Mouse (Mus musculus): Measurements from ENCODE around the gene Gng12.
"Not testable (repeated sequence)": the region's sequence is repeated elsewhere in the genome, so short reads cannot be mapped to it uniquely, and the experiment has no call there.

Gng12 gene

DNA sequence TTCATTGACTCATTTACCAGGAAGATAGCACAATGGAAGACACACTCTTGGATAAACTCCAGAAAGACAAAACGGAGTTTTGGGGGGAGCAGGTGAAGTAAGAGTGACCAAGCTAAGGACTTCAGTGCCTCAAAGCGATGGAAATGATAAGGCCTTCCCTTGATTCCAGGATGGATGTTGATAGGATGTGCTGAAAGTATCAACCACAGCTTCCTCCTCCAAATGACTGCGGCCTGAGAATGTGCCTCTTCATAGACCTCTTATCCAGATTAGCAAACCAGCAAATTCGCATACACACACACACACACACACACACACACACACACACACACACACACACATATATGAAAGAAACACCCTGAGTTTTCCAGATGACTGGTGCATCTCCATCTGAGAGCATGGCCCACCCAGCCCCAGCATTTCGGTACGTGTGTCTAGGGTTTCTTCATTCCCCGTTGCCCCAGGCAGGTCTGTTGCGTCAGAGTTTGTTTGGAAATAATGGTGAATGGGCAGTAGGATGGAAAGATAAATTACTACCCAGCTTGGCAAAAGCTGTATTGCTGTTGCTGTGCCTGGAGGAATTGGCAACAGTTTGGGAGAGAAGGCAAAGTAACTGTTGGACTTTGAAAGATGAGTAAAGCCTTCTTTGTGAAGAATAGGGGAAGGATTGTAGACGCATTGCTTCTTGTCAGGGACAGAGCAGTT, 131.4 kb downstream of the Gng12 start:
- peak; percentile 74 for DNase-seq (ENCODE audit: low read depth, low spot score)

DNA sequence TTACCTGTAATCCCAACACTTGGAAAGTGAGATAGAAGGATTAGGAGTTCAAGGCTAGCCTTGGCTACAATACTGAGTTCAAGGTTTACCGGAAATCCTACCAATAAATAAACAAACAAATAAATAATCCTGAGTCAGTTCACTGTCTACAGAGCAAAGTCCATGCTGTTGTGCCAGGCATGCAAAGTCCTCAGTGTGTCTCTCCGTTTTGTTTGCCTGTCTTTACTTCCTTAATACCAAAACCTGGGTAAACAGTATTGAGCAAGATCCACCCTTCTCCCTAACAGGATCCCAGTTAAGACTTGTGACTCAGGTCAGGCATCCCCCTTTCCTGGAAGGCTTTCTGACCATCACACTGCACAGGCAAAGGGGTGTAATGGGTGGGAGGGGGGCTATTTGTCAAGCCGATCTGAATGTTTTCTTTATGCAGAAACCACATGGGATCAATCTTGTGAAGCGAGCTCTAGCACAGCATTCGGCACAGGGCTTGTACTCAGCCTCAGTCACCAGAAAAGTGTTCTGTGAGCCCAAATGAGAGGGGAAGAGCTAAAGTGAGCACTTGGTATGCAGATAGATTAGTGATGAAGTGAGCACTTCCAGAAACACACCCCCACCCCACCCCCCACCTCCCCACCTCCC, 133.2 kb downstream of the Gng12 start:
- no peak for DNase-seq (ENCODE audit: low read depth, low spot score)

DNA sequence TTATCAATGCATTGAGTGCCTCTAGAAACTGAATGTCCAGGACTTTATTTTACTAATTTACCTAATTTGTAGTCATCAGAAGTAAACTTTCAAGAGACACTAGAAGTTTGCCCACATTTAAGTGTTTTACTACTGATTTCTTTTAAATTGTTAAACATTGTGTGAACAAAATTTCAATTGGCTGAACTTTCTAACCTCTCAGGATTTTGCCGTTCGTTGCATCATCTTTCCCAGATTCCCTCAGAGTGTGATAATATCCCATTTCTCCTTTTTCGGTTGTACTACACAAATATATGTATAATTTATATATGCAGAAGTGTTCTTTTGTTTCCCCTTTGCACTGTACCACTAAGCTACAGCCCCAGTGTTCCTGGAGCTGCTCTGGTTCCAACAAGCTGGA, 133.8 kb downstream of the Gng12 start:
- peak; percentile 46 for DNase-seq (ENCODE audit: low read depth, low spot score)

DNA sequence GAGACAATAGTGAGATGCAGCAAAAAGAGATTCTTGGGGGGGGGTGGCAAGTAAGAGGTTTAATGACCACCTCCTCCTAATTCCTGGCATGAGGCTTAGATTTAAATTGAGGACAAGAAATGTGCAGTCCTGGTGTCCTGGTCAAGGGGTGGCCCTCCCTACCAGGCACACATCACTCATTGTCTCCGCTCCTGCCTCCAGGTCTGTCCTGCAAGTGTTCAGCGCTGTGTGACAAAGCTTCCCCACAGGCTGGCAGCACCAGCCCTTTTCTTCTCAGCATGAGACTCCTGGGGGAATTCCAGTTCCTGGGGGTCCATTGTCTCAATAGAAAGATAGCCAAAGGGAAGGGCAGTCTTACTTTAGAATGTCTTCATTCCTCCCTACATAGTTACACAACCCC, 134.2 kb downstream of the Gng12 start:
- no peak for DNase-seq (ENCODE audit: low read depth, low spot score)

DNA sequence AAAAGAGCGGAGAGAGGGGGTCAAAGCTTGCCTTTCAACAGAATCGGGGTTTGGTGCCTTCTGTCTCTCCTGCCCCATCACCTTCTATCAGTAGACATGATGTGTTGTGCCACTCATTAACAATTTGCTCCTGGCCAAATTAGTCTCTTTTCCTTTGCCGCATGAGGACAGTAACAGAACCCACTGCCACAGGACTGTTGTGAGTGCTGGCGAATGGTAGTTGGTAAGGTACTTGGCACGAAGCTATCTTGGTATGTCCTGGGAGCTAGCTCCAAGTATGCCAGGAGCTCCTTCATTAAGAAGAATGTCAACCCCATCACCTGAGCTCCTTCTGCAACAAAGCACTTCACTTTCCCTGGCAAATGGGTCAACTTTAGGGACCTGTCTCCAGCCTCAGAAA, 134.6 kb downstream of the Gng12 start:
- no peak for DNase-seq (ENCODE audit: low read depth, low spot score)

DNA sequence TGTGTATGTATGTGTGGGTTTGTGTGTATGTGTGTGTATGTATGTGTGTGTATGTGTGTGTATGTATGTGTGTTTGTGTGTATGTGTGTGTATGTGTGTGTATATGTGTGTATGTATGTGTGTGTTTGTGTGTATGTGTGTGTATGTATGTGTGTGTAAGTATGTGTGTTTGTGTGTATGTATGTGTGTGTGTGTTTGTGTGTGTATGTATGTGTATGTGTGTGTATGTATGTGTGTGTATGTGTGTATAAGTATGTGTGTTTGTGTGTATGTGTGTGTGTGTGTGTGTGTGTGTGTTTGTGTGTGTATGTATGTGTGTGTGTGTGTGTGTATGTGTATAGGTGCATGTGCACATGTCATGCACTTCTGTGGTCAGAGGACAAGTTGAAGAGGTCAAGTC, 136.4 kb downstream of the Gng12 start:
- DNase-seq (ENCODE audit: low read depth, low spot score): not testable (repeated sequence)

DNA sequence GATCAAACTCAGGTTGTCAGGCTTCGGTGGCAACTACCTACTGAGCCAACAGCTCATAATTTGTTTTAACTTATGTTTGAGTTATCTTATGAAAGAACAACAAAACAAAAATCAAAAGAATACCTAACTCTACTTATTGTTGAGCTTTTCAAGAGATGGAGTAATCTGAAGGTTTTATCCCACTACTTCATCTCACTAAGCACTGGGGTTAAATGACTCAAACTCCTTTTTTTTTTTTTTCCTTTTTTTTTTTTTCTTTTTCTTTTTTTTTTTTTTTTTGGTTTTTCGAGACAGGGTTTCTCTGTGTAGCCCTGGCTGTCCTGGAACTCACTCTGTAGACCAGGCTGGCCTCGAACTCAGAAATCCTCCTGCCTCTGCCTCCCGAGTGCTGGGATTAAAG, 136.8 kb downstream of the Gng12 start:
- DNase-seq (ENCODE audit: low read depth, low spot score): not testable (repeated sequence)

DNA sequence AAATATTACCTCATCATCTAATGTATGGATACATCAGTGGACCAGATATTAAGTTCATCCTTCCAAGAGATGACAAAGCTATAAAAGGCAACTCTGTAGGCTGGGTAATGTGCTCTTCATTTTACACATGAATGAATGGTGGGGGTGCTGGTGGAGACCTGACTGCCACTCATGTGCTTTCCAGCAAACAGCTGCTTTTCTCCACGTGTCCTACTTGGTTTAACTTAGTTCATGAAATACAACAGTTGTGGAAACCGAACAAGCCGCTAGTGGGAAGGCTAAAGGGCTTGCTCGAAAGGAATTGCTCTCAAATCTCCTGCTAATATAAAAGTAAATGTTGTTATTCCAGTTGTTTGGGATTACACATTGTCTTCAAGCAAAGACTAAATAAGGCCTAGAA, 137.4 kb downstream of the Gng12 start:
- DNase-seq (ENCODE audit: low read depth, low spot score): no peak

DNA sequence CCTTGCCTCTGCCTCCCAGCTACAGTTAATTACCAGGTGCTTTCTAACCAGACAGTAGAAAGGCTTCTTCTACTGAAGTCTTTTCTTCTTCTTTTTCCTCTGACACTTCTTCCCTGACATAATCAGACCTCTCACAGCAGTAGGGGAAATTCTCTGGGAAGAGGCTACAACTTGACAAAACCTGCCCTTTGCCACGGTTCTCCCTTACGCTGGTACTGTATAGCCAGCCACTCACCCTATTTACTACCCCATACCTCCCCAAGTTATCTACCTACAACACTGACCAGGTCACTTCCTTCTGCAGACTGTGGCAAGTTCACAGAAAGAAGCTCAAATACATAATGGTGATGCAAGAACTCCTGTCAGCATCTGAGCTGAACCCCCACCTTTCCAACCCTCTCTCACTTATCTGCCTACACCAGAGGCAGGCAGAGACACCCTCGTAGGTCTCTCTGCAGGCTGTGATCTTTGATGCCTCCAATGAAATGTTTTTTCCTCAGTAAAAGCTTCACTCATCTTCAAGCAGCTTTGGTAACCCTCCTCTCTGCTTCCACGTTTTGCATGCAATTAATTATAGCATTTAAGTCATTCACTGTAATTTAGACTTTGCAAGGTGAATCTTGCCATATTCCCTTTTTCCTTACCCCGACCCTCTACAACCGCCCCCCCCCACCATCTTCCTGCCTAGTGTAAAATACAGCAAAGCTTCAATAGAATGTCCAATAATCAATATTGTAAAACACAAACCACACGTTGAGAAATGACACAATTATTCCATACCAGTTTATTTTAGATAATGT, 138.3 kb downstream of the Gng12 start:
- DNase-seq (ENCODE audit: low read depth, low spot score): peak; percentile 28

DNA sequence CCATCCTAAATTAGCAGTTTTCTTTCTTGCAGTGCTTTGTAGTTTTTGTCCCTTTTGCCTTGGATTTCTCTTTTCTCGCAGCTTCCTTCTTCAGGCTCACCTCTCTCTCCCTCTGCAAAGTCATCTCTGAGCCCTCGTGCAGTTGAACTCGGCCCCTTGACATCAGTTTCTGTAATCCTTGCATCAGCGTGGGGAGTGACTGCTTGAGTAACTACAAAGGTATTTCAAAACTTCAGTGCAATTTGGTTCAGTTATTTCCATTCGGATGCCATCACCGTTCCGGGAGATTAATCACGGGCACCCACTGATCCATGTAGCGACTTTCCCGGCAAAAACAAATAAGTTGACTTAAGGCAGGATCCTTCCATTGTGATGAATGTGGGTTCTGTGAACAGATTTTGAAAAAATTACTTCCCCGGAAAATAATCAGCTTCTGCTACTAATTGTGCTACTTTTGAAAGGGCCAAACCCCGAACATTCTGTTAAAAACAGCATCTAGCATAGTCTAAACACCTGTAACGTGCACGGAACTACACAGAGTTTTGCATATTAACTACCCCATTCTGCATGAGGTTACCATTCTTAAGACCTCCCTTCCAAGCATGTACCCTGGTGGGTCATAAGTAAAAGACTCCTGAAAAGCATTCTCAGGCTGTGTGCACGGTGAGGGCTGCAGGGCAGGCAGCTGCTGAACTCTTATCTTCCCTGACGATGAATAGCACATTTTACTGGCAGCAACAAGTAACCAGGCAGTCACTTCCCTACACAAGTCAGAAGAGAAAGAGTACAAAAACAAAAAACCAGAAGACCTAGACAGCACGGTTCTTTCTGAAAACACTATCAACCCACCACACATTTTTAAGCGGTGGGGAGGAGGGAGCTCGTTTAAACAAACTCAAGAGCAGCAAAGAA, 139.4 kb downstream of the Gng12 start:
- DNase-seq (ENCODE audit: low read depth, low spot score): peak; percentile 88

DNA sequence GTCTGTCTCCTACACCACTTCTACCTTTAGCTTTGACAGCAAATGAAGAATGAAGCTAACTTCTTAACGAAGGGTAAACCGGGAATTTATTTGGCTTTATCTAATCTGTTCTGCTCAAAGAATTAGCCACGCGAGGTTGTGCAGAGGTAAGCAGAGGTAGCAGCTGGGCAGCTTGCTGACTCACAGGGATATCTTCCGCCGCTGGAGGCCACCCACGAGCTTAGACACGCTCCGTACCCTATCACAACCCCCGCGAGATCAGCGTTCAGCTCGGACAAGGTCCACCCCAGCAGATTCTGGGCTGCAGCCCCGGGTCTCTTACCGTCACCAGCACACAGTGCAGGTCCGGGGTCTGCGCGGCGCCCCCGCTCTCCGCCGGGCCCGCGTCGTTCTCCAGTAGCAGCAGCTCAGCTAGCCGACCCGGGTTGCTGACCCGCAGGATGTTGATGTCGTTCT, 140.2 kb downstream of the Gng12 start:
- DNase-seq (ENCODE audit: low read depth, low spot score): peak; percentile 97

DNA sequence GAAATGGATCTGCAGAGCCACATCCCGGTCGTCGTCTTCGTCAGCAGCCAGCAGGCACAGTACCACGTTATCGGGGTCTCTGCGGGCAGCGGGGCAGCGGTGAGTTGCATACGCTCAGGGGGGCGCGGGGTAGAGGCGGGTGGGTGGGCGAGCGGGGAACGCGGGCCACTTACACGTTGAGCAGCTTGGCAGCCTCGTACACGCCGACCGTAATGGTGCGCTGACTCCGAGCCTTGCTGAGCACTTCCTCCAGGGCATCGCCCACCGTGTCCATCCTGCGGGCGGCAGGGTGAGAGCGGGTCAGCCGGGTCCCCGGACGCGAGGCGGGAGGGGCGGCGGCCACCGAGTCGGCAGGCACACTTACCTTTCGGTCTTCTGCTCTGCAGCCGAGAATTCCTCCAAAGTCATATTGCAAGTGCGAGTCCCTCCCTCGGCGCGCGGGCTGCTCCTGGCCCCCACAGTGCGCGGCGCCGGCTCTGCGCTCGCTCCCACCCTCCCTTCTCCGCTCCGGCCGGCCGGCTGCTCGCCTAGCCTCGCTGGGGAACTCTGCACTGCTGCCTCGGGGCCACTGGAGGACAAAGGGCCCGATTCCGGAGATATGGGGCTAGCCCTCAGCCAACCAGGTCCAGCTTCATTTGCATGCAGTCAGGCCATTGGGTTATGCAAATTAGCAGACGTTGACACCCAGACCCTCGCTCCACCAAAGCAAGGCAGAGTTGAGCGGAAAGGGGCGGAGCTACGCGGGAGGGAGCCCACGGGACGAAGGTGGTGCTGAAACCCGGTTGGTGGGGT, 140.8 kb downstream of the Gng12 start, which contains the start of gene Gadd45a:
Gene Gadd45a, minus strand, starts transcription at position 621 of the 792 bp plus-strand sequence.
- peak; percentile 98 for DNase-seq (ENCODE audit: low read depth, low spot score)

DNA sequence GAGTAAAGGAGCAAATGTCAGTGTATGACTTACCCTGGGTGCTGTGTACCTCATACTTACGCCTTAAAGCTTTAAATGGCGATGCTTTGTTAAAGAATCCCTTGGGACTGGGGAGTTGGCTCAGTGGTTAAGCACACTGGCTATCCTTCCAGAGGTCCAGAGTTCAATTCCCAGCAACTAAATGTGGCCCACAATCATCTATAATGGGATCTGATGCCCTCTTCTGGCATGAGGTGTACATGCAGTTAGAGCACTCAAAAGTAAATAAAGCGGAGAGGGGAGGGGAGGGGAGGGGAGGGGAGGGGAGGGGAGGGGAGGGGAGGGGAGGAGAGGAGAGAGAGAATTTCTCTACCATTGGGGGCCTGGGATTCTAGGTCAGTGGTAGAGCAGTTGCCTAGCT, 142.8 kb downstream of the Gng12 start:
- no peak for DNase-seq (ENCODE audit: low read depth, low spot score)

DNA sequence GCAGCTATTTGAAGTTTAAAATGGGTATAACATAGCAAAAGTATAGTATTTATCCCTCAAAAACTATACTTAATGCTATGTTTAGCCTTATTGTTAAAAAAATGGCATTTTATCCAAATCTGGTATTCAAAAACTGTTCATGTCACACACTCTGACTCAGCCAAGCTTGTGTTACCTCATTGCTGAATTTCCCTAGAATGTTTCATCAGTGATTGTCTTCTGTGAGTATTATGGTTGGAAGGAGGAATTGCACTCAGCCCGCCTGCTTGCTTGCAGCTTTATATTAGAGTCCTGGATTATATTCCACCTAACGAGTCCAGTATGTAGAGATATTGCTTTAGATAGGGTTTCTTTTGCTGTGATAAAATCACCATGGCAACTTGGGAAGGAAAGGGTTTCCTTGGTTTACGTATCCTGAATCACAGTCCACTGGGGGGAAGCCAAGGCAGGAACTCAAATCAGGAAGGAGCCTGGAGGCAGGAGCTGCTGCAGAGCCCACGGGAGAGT, 144.8 kb downstream of the Gng12 start:
- DNase-seq (ENCODE audit: low read depth, low spot score): peak; percentile 79

DNA sequence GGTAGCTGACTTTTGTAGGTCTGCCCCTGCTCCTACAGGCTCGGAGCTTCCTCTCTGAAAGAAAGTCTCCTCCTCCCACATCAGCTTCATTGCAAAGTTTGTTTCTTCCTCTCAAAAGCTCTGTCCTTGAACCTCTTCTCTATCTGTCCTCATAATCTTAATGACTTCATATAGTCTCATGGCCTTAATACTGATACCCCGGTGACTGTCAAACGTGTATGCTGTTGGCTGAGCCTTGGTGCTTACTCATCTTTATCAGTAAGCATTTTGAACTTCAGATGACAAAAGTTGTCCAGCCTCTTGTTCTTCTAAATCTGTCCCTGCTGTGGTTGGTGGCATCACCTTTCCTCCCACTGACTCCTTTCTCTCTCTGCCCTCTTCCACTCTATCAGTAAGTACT, 149.2 kb downstream of the Gng12 start:
- no peak for DNase-seq (ENCODE audit: low read depth, low spot score)

DNA sequence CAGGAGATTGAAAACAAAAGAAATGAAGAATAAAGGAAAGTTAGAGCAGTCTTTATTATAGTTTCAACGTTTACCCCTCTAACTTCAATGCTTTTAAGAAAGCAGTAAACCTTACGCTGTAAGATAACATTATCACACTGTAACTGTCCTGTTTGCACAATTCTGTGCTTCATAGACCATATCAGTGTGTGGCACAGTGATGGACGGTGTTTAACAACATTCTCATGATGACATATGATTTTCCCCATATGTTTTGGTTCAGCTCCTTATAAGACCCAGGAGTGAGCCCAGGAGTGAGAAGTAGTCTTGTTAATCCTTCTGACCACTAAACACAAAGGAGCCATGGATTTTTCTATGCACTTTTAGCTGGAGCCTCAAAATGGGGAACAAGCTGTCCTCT, 150.7 kb downstream of the Gng12 start:
- DNase-seq (ENCODE audit: low read depth, low spot score): no peak

DNA sequence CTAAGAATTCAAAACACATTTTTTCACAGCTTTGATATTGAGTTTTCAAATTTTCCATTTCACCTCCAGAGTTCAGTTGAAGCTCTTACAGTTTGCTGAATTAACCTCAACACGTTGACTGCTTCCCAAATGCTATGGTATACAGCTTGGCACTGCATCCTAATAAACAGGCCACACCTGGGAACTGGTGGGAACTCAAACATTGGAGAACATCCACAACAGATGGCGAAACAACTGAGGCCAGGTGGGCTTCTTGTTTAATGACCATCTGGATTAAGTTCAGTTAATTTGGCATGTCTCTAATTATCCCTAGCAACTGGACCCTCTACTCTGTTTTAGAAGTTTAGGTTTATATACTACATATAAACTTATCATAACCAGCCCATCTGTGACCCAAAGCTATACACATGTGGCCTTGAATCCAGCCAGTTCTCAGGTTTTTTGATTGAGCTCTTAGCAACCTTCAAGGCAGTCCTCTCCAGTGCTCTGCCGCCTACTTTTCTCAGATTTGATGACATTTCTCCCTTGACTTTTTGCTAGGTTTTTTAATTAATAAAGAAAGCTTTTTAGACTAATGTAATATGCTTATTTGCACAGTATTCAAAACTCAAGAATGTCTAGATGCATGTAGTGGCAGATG, 152.0 kb downstream of the Gng12 start:
- DNase-seq (ENCODE audit: low read depth, low spot score): no peak

DNA sequence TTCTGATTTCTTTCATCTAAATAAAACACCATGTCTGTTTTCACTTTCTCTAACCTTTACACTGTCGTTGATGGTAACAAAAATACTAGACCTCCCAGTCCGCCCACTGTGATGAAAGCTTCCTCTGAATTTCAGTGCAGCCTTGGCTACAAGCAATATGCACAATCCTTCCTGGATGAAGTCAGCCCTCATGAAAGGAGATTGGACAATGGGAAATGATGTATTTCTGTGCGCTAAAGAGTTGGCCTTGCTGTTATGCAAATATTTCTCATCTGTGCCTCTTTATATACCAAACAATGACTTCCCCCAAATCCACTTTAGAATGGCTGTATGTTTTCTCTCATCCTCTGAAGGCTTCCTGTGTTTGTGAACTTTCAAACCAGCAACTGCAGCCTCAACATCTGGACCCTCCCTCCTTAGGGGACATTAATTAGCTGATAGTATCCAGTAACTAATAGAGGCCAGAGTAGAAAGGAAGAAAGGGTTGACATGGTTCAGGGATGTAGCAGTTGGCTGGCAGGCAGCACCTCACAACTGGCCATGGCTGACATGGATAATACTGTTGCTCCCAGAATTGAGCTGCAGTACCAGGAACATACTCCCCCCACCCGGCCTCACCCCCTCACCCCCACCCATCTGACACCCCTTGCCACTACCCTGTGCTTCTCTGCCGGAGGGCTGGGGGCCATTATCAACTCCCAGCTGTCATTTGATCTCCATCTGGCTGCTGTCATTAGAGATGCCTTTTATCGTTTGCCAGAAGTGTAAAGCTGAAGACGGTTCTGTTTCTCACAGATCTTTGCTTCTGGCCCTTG, 152.9 kb downstream of the Gng12 start:
- DNase-seq (ENCODE audit: low read depth, low spot score): no peak

DNA sequence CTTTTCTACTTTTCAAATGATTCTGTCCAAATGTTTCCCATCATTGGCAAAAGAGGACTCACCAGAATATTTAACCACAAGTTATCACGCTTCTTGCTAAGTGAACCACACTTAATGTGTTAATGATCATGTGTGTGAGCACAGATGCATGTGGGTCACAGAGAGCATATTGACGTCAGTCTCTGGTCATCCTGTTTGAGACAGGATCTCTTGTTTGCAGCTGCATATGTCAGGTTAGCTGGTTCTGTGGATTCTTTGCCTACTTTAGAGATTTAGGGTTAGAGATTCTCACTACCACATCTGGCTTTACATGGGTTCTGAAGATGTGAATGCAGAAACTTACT, 153.5 kb downstream of the Gng12 start:
- DNase-seq (ENCODE audit: low read depth, low spot score): no peak

Measured in 3T3-L1 (cell line).